Mouse (Mus musculus): ENCODE data around the gene Frs2.
A peak's percentile ranks its signal among the peaks of the same experiment; 100 is the strongest.

Frs2 gene

DNA sequence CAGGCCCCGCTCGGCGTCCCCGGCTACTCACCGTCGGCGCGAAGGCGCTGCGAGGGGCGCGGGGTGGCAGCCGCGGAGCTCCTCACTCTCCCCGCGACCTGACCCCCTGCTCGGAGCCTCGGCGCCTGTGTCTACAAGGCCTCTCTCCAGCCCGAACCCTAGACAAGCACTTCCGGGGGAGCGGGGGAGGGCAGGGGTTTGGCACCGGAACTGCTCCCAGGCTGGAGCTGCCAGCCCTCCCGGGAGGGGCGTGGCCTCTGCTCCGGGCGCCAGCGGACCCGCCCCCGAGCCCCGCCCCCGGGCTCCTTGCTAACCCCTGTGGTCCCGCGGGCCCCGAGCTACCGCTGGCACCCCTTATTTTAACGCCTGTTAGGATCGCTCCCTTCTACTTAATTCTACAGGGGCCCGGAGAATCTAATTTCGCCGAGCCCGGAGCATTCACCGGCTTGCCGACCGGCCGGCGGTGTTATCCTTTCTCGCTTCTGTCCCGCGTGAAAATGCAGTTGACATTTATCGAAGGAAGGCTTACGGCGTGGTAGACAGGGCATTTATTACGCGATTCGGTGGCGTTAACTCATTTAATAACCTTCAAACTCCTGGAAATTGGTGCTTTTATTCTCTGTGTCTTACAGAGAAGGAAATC, at the start of gene Frs2:
TSS of gene Frs2 (minus strand) at position 174 of the 643 bp plus-strand sequence.
- DNase-seq = peak; percentile 93

DNA sequence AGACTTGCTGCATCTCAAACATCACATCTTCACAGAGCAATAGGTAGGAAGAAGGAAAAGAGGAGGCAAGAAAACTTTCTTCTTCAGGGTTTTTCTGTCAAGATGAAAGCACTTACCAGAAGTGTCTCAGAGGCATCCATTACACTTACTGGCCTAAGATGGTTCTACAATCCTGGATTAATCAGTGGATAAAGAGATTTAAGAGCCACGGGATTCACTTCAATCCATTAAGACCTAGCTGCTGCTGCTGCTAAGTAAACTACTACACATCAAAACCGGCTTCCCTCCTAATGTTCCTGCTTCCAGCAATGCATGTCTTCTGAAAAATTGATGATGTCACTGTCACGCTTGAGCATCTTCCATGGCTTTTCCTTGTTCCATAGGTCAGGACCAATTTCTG, 48.4 kb upstream of the Frs2 start:
- no peak for DNase-seq

DNA sequence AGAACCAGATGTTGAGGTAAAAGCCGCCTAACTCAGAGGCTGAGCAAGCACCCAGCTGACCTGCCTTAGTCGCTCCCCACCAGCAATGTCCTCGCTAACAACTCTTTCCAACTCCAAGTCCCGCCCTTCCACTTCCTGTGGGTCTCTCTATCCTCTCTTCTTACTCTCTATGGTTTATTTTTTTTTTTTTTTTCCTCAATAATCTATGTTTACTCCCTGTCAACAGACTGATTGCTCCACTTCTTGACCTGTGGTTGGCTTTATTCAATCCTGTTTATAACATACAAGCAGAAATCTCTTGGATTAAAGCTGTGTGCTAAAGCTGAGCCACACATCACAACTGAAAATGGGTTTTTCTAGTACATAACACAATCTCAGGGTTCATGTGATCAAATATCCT, 47.4 kb upstream of the Frs2 start:
- no peak for DNase-seq

DNA sequence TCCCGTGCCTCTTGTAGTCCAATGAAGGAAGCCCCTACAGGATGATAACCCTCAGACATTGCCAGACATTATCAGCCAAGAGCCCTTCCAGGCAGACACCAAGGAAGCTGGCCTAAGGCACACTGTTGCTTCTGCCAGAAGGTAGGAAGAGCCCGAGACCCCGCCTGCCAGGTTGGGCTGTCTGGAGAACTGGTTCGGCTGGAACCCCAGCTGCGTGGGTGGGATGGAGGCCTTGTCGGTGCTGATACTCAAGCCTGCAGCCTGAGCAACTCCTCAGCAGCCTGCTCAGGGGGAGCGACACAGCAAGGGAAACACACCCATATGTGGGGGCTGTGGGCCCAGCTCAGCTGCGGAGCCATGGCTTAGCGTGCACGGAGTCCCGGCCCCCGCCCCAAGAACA, 46.7 kb upstream of the Frs2 start:
- DNase-seq = no peak

DNA sequence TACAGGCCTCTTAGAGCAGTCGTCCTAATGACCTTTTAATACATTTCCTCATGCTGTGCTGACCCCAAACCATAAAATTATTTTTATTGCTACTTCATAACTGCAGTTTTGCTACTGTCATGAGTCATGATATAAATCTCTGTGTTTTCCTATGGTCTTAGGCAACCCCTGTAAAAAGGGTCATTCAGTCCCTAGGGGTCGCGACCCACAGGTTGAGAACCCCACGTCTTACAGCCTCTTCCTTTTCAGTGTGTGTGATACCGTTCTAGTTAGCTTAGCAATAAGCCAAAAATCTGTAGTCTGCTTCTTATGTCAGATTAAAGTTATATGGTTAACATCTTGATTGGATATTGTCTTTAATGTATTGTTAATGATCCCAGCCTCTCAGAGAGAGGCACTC, 45.0 kb upstream of the Frs2 start:
- no peak for DNase-seq

DNA sequence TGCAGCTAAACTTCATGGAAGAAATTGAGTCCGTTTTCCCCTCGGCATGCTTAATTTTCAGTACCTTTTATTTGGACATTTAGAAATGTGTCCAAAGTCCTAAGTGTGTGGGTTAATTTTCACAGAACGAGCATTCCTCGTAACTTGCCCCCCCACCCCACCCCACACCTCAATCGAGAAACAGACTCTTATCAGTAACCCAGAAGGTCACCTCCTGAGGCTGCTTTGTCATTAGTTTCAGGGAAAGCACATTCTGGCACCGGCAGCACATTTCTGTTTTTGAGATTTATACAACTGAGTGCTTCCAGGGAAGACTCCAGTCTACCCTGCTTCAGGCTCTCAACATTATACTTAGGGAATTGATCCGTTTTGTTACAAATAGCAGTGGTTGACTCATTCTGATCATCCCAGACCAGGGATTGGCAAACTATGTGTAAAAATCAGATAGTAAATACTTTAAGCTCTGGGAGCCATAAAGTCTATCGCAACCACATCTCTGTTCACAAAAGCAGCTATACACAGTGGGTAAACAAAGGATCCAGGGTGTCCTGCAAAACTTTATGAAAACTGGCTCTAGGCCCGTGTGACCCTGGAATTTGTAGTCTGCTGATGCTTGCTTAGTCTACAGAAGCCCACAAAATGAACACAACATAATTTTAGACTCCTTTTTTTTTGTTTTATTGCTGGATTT, 37.2 kb upstream of the Frs2 start:
- DNase-seq = no peak

DNA sequence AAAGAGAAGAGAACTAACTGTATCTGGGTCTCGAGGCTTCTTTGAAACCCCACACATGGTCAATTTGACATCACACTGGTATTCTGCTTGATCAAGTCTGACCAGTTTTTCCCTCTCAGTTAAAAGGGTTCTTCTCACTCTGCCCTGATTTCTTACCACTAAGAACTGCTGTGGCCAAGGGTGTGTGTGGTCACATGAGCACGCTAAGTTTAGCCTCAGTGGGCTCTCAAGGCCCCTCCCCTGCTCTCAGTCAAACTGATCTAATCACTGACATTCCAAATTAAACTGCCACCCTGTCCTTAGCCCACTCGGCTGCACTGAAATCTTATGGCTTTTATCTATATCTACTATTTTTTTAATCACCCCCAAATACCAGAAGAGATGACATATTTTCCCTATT, 32.8 kb upstream of the Frs2 start:
- no peak for DNase-seq

DNA sequence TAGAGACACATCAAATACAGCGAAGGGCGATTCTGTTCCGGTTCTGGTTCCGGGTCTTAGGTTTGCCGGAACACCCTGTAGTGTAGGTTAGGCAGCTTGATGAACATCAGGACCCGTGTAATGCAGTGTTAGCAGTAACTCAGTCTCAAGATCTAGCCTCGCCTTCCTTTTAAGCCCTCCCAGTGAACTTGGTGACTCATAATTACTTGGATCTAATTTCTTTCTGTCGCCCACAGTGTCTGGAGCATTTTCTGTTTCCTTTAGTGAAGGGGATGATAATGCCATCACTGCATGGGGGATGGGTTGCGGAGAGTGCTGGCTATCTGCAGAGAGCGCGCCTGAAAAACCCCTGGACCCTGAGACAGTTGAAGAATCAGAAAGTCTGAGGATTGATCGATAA, 26.3 kb upstream of the Frs2 start:
- DNase-seq = no peak

DNA sequence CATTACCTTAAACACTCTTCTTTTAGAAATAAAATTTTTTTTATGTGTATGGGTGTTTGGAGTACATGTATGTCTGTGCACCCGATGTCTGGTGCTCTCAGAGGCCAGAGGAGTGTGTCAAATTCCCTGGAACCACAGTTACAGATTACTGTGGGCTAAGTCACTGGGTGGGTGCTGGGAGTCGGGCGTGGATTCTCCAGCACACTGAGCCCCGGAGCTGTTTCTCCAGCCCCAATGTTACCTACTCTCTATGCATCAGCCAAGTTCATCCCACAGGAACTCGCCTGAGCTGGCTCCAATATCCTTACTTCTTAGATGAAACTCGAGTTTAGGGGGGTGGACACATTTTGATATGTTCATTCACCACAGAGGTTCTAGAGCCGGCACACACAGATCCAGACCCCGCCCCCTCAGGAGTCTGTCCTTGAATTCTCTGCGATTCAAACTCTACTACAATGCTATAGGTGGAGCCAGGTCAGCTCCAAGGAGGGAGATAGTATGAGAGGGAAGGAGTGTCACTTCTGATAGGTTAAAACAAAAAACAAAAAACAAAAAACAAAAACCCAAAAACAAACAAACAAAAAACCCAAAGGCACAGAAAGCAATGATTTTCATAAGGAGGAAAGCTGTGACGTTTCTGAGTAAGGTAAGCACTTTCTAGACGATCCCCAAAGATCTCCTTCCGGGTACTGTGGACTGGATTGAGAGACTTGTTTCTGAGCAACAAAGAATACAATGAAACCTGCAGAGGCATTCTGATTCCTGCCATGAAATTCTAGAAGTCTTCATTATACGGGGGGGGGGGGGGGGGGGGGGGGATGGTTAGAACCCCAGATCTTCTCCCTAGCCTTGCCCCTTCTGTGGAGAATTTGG, 25.5 kb upstream of the Frs2 start:
- no peak for DNase-seq

DNA sequence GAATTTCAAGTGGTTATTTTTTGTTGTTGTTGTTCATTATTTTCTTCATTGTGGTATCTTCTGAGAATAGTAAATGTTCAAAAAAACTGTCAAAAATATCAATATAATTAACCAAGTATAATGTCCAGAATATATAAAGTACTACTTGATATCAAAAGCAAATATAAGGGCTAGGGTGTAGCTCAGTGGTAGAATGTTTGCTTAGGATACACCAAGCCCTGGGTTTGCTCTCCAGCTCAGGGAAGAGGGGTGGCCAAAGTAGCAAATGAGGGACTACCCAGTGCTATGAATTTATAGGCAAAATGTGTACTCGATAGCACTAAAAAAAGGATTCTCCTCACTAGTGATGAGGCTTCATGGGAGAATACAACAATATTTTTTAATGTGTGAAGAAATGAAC, 24.8 kb upstream of the Frs2 start:
- no peak for DNase-seq

DNA sequence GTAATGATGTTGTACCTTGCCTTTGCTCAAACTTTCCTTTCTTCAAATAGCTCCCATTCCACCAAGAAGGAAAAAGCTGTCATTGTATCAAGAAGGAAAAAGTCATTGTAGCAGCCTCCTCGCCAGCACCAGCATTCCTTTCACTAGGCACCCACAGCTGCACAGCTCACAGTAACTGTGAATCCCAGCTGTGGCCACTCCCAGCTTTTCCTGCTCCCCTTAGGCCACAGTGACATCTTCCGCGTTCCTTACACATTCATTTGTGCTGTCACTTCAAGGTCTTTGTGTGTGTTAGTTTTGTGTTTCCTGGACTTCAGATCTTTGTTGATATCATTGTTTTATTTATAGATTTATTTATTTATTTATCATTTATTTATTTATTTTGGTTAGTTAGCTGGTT, 23.7 kb upstream of the Frs2 start:
- no peak for DNase-seq

DNA sequence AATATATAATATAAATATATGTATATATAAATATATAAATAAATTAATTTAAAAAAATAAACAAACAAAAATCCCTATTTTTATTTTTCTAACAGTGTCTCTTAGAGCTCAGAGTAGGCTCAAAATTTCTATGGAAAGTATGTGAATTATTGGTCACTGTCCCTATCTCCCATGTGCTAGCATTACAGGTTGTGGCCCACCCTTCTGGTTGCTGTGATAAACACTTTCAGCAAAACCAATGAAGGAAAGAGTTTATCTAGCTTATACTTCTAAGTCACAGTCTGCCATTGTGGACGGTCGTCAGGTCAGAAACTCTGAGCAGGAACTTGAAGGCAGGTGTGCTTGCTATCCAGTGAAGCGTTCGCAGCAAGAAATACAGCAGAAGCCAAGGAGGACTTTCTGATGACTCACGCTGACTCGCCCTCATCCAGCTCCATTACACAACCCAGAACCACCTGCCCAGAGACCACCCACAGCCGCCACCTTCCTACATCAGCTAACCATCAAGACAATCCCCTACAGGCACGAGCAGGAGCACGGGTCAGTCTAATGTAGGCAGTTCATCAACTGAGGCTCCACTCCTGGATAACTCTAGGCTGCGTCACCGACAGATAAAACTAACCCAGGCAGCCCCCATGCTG, 18.6 kb upstream of the Frs2 start:
- no peak for DNase-seq

DNA sequence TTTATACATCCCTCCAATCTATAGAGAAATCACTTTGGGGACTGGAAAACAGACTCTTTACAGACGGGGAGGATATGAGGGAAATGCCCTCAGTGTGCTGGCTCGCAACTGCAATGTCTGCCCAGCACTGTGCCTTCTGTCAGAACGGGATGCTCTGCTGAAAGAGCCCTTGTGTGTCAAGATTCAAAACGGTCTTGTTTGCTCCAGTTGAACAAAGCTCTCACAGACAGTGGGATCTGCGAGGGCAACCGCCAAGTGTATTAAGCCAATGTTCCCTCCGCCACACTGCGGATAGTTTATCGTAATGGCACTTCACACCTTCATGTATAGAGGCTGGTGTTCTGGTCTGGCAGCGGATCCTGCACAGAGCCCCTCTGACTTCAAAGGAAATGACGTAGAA, 14.3 kb upstream of the Frs2 start:
- no peak for DNase-seq

DNA sequence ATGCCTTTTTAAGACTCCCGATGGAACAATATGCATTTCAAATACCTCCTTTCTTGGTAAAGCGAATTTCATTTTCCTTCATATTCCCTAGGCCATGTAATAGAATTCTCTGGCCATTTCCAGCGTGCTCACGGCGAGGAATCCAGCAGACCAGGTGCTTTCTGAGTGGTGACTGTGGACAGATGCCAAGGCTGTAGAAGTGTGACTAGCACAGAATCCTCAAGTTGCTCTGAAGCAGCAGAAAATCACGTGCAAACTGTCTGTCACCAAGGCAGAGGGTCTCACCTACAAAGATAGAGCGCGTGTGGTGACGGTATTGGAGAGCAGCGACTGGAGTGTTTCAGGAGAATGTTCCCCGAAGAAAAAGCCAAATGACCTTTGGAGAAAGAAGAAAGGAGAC, 11.8 kb upstream of the Frs2 start:
- no peak for DNase-seq

DNA sequence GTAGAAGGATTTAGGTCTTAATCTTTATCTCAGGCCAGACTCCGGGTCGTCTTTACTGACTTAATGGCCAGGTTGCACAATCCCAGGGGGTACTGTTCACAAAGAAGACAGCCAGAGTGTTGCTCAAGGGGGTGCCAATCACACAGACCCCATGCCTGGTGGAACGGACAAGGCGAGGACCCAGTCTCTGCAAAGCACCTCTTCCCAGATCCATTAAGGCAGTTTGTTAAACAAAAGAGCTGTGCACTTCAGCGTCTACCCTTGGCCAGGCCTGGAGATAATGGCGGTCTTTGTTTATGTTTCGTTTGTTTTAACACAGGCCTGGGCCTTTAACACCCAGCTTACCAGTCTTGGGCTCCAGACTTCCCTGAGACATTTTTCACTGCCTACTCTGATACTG, 3.9 kb upstream of the Frs2 start:
- no peak for DNase-seq

DNA sequence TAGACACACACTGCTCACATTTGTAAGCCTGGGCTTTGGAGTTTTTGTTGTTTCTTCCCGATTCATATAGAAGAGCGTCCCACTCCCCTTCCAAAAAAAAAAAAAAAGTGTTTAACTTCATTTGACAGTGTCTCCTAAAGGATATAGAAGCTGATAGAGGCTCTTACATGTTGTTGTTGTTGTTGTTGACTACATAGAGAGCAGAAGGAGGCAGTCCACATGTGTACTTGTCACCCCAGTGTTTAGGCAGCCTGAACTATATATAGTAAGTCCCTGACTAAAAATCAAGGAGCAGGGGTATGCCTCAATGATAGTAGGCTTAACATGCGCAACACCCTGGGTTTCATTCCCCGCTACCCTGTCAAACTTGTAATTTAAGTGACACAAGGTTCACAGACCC, 3.3 kb upstream of the Frs2 start:
- no peak for DNase-seq

DNA sequence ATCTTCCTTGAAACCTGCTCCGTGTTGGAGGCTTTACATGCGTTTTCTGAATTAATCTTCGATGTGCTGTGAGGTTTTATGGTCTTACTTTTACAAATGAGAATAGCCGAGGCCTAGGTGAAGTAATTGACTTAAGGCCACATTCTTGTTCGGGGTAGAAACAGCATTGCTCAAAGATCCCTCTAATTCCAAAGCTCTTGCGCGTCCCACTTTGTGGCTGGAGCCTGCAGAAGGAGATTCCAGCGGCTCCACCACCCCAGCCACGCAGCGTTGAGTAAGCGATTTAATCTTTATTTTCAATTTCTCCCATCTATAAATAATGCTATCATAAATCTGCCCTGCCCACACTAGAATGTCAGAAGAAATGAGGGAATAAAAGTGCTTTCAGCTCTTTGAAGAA, 2.9 kb upstream of the Frs2 start:
- no peak for DNase-seq

DNA sequence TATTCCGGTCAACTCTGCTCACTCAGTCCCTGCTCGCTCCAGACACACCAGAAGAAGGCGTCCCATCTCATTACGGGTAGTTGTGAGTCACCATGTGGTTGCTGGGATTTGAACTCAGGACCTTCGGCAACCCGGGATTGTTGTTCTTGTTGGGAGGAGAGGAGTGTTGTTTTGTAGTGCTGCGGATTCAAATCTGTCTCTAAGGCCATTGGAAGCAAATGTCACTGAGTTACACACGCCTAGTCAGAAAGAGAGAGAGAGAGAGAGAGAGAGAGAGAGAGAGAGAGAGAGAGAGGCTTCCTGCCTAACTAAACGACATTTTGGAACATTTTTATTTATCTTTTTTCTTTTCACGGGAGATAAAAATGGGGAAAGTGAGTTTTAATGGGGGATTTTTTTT, 2.4 kb upstream of the Frs2 start:
- no peak for DNase-seq

DNA sequence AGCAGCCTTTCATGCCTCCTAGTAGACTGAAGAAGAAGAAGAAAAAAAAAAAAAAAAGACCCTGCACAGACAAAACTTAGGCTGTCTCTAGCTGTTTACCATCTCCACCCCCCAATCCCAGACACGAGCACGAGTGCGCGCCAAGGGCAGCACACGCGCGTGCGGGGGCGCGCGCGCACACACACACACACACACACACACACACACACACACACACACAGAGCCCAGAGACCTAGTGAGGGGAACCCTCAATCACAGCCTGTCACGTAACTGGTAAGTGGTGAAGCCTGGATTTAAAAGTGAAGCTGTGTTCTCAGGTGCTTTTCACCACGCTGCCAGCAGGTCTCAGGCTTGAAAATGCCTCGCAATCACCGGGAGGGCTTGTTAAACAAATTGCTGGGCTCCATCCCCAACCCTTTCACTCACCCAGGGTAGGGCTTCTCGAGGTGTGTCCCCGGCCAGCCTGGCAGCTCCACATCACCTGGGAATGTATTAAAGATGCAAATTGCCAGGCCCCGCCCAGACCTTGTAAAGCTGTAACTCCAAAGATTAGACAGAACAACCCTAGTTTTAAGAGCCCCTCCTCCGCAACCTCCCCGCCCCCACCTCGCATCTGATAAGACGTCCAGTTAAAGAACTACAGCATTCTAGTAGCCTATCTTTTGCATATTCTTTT, 1.7 kb upstream of the Frs2 start:
- peak; percentile 40 for DNase-seq

DNA sequence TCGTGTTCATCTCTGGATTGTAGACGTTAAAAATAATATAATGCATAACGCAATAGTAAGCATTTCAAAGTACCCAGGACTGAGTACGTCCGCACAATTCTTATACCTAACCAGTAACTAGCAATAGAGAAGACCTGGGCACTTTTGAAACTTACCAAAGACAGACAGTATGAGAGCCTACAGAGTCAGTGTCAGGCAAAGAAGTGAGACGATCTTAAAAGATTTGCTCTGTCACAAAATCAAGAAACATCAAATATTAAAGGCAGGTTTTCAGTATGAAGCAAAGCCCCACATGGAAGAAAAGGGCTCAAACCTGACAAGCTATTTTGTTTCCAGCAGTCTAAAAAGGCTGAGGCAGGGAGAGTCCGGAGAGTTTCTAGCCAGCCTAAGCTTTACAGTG, 907 bp upstream of the Frs2 start:
- no peak for DNase-seq

DNA sequence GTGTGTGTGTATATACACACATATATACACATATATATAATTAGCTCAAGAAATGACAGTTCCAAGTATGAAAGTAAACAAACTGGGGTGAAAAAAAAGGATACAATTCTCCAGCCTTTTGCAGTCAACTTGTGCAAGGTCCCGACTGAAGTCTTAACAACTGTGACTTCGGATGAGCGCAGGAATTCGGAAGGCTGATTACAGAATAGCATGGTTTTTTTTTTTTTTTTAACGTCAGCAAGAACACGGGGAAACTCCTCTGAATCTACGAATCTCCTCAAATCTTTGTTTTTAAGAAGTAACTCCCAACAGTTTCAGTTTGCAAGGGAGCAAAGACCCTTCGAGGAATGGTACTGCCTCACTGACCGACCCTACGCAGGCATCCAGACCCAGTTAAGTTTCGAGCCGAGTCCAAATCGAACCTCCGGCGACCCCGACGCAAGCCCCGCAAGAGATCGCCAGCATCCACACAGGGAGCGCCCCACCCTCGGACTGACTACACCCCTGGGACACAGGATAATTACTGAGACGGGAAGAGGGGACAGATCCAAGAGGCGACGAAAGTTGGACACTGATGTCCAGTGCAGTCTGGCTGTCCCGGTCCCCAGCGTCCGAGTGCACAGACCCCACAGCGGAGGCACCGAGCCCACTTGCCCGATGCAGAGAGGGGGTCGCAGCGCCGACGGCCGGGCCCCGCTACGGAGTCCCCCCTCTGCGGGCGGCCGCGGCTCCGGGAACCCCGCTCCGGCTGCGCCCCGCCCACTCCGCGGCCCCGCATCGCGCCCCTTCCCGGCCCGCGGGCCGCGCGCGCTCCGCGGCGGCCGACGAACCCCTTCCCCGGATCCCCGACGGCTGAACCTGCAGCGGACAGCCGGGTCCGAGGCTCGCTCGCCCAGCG, 622 bp downstream of the Frs2 start:
- DNase-seq = no peak

DNA sequence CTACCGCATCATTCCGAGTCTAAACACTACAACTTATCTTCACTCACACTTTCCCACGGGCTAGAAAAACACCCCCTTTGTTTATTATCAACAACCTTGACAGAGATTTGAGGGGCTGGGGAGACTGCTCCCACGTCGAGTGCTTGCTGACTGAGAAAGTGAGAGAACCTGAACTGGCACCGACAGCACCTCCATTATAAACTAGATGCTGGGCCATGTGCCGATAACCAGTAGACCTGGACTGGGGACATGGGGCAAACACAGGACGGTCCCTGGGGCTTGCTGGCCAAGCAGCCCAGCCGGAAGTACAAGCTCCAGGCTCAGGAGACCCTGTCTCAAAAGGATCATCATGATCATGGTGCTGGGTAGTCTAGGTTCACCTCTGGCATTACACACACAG, 1.9 kb downstream of the Frs2 start:
- DNase-seq = no peak
